Mouse (Mus musculus): Measurements from ENCODE around the gene Slc13a5.

Gene Slc13a5

DNA sequence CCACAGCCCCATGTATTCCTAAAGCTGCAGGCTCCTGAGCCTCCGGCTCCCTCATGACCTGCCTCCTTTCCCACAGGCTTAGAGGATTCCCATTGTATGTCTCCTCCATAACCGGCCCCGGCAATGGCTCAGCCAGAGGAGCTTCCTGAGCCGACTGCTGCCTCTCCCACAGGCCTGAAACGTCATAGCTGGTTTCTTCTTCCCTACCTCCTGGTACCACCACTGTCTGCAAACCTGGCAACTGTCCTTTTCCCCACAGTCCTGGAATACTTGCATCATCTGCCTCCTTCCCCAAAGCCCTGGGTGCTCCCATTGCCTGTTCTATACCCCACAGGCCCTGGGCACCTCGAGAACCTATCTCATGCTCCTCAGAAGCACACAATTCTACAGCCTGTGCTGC, 61.8 kb downstream of the Slc13a5 start:
- no peak for DNase-seq (ENCODE audit: low spot score)

DNA sequence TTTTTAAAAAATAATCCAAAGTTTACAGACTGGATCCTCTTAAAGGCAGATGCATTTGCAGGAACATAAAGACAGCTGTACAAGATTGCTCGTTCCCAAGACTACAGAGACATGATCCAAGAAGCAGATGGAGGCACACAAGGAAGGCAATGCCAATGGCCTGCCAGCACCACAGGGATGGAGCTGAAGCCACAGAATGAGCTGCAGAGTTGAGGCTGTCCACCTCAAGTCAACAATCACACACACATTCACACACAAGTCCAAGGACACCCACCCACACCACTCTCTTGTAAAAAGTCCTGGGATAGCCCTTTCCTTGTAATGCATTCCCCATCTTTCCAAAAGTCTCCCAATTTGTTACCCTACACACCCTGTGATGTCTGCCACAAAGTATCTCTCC, 63.6 kb downstream of the Slc13a5 start:
- DNase-seq (ENCODE audit: low spot score), result no peak

DNA sequence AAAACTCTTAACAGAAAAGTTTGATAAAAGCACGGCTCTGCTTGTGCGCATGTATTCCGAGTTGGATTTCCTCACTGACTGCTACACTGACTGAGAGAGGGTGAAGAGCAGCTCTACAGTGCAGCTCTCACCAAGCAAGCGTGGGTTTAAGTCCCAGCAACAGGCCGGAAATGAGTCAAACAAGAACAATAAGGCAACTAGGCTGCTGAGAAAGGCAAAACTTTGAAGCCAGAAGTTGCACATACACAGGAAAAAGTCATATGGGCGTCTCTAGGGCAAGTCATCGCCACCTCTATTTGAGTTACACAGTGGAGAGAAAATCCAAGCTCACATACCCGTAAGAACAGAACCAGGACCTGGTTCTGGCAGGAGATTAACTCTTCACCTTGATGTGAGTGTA, 70.5 kb downstream of the Slc13a5 start:
- no peak for DNase-seq (ENCODE audit: low spot score)

DNA sequence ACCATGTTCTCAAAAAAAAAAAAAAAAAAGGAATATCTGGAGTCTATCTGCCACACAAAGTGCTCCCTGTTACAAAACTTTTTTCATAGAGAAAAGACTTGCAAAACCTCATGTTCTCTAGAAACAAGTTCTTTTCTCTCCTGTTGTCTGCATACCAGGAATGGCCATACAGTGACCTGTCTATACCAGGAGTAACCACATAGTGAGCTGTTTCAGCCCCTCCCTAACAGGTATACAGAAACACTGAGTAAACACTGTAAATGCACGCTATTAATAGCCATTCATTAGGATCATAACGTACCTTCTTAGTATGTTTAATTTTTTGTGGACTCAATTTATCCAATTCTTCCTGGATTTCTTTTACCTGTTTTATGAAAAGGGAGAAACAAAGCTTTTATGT, 72.8 kb downstream of the Slc13a5 start:
- DNase-seq (ENCODE audit: low spot score), result no peak

Measured in lung, postnatal 25 days (tissue).